Mouse (Mus musculus) frontal cortex, adult 2 months (tissue): ENCODE results near the gene Gm44502. TPM values are rescaled to one million over a fixed set of nuclear protein-coding genes. Genes with fewer than 3 reads are reported as not detected.

Experiments
- DNase-seq, 2 experiments: peaks; one replicate each; pipeline ENCODE4 v3.0.0; 2022; ENCODE audit warnings: low spot score in 1 of 2; ENCODE audit errors: extremely low spot score in 1 of 2
- polyA plus RNA-seq: library from polyadenylated mRNA; depleted of rRNA; stranded (reverse); fragments of >200 nt; gene quantifications from 2 replicates; pipeline ENCODE4 v1.2.3, GENCODE M21; 2012; rRNA removed

Gm44502 gene
- polyA plus RNA-seq: 0.08 and 0.28 TPM in 2 replicates

GRCm38 (mm10) chr15:89429352-89430221 is at the start of gene Gm44502, which contains the start of the genes C730034F03Rik and Chkb:
Gene Gm44502, minus strand, starts transcription at chr15:89429696.
Gene C730034F03Rik, plus strand, starts transcription at chr15:89429589.
Gene Chkb, minus strand, starts transcription at chr15:89429908.
- DNase-seq: peak; percentile 93 to 97

- DNase-seq: no peak
Measured at GRCm38 (mm10) chr15:89478622-89479021, 49.1 kb upstream of the Gm44502 start.

GRCm38 (mm10) chr15:89477806-89478205 is 48.3 kb upstream of the Gm44502 start:
- no peak for DNase-seq

- DNase-seq: no peak
Measured at GRCm38 (mm10) chr15:89477091-89477491, 47.6 kb upstream of the Gm44502 start, which contains the start of gene Arsa. Gene Arsa, minus strand, starts transcription at chr15:89477425.

- no peak for DNase-seq
Measured at GRCm38 (mm10) chr15:89476475-89476815, 46.9 kb upstream of the Gm44502 start.

GRCm38 (mm10) chr15:89475611-89476474 is 46.3 kb upstream of the Gm44502 start:
- peak; percentile 86 to 92 for DNase-seq

- no peak for DNase-seq
Measured at GRCm38 (mm10) chr15:89475293-89475600, 45.8 kb upstream of the Gm44502 start.

GRCm38 (mm10) chr15:89474596-89475292 is 45.2 kb upstream of the Gm44502 start:
- no peak for DNase-seq

GRCm38 (mm10) chr15:89473921-89474320 is 44.4 kb upstream of the Gm44502 start:
- DNase-seq: no peak

GRCm38 (mm10) chr15:89473370-89473769 is 43.9 kb upstream of the Gm44502 start:
- no peak for DNase-seq

GRCm38 (mm10) chr15:89471476-89471875 is 42.0 kb upstream of the Gm44502 start:
- DNase-seq: no peak

- DNase-seq: no peak
Measured at GRCm38 (mm10) chr15:89468577-89468976, 39.1 kb upstream of the Gm44502 start.

- no peak for DNase-seq
Measured at GRCm38 (mm10) chr15:89465052-89465451, 35.6 kb upstream of the Gm44502 start.

- DNase-seq: no peak
Measured at GRCm38 (mm10) chr15:89463334-89464235, 34.1 kb upstream of the Gm44502 start.

- DNase-seq: no peak
Measured at GRCm38 (mm10) chr15:89462176-89462575, 32.7 kb upstream of the Gm44502 start.

- no peak for DNase-seq
Measured at GRCm38 (mm10) chr15:89461321-89461720, 31.8 kb upstream of the Gm44502 start.

GRCm38 (mm10) chr15:89460298-89460697 is 30.8 kb upstream of the Gm44502 start:
- no peak for DNase-seq

- no peak for DNase-seq
Measured at GRCm38 (mm10) chr15:89459821-89460220, 30.3 kb upstream of the Gm44502 start.

- no peak for DNase-seq
Measured at GRCm38 (mm10) chr15:89458942-89459341, 29.4 kb upstream of the Gm44502 start.

GRCm38 (mm10) chr15:89455642-89456041 is 26.1 kb upstream of the Gm44502 start:
- no peak for DNase-seq
